ENCODE assay signal across 31 mouse cellular contexts in genomic region chr4:130735957-130736356, GRCm38 (mm10). TPM values are rescaled to one million over a fixed set of nuclear protein-coding genes. Genes with fewer than 3 reads are reported as not detected.
DNase-seq lines count a peak whose midpoint lies in the region; ATAC-seq and TF ChIP-seq lines count a peak whose summit lies in the region.
"Had no signal": no experiment of that assay in that cellular context is flagged by ENCODE, and none has a peak within 500 bp of the region (broad histone marks: within the 10 kb centered on the region; RNA-seq: fewer than 3 reads in every experiment).

No protein-coding gene starts in this region.

- no peaks in the 10 kb centered on the region for H3K27me3 ChIP-seq in heart, adult 2 months (ENCODE audit: control insufficient read depth, insufficient read depth, low read length)
- no peaks in the 10 kb centered on the region for H3K27me3 ChIP-seq in midbrain, embryonic 13.5 days
- H3K27me3 ChIP-seq in midbrain, embryonic 10.5 days (ENCODE audit: low read depth, poor library complexity, severe bottlenecking) = no peaks in the 10 kb centered on the region
- H3K27me3 ChIP-seq in neural tube, embryonic 13.5 days = no peaks in the 10 kb centered on the region
- no peaks in the 10 kb centered on the region for H3K27me3 ChIP-seq in neural tube, embryonic 15.5 days (replicated peaks)
- no peaks in the 10 kb centered on the region for H3K27me3 ChIP-seq in liver, postnatal 0 days (ENCODE audit: insufficient read depth, low read length)
- H3K27me3 ChIP-seq: embryonic facial prominence, embryonic 13.5 days; forebrain, embryonic 13.5 days; heart, embryonic 12.5 days; heart, embryonic 15.5 days; hindbrain, embryonic 13.5 days; Patski had no signal

- DNase-seq in heart, adult 11 months = peak; percentile 74
- no peak for DNase-seq in heart, adult 2 months
- no peak for DNase-seq in midbrain, embryonic 10.5 days (ENCODE audit: low spot score)
- DNase-seq in liver, postnatal 0 days = no peak
- no peak for DNase-seq in adrenal gland, adult 18-20 months (ENCODE audit: low spot score in 2 of 2)
- DNase-seq: adrenal gland, adult 2 months; adrenal gland, postnatal 14 days; cerebellum, adult 11-12 months; cerebellum, adult 8-10 months; cerebellum, postnatal 10 days; cerebellum, postnatal 36 days; embryo, embryonic 11 days; gastrocnemius, postnatal 10 days; gastrocnemius, postnatal 36 days; heart, postnatal 10 days; heart, postnatal 36 days had no signal

- TF ChIP-seq CTCF in heart, adult 2 months (IDR thresholded peaks at IDR 0.05) = no peak
- TF ChIP-seq CTCF in liver, postnatal 0 days (IDR thresholded peaks at IDR 0.05; ENCODE audit: low read depth) = no peak

- TF ChIP-seq POLR2A in heart, adult 2 months (IDR thresholded peaks at IDR 0.05; ENCODE audit: insufficient read depth, low read depth, low read length) = no peak

- intact Hi-C loops in heart, adult 2 months (cut with DNase I) = no loop called here

- no peaks in the 10 kb centered on the region; the same call in 1 of the 2 replicates for H3K4me1 ChIP-seq in heart, adult 2 months (ENCODE audit: control insufficient read depth, insufficient read depth, low read length)
- peaks cover 14% of the 10 kb centered on the region for H3K4me1 ChIP-seq in midbrain, embryonic 13.5 days (replicated peaks)
- 0 out of 2 replicates have a peak, but pooled peaks cover 3% of the 10 kb centered on the region for H3K4me1 ChIP-seq in midbrain, embryonic 10.5 days
- peaks cover 36% of the 10 kb centered on the region for H3K4me1 ChIP-seq in neural tube, embryonic 13.5 days (replicated peaks)
- H3K4me1 ChIP-seq in neural tube, embryonic 15.5 days = peaks cover 13% of the 10 kb centered on the region
- H3K4me1 ChIP-seq in liver, postnatal 0 days (ENCODE audit: insufficient read depth) = peaks cover 4% of the 10 kb centered on the region; the same call in 1 of the 2 replicates
- H3K4me1 ChIP-seq: hindbrain, embryonic 10.5 days had no signal

- H3K4me3 ChIP-seq in heart, adult 2 months = no peak overlapping the region
- no peak overlapping the region for H3K4me3 ChIP-seq in midbrain, embryonic 13.5 days (replicated peaks)
- no peak overlapping the region for H3K4me3 ChIP-seq in midbrain, embryonic 10.5 days
- no peak overlapping the region for H3K4me3 ChIP-seq in neural tube, embryonic 13.5 days
- H3K4me3 ChIP-seq in neural tube, embryonic 15.5 days (replicated peaks) = no peak overlapping the region
- no peak overlapping the region for H3K4me3 ChIP-seq in liver, postnatal 0 days (ENCODE audit: low read depth, low read length)
- H3K4me3 ChIP-seq: embryonic facial prominence, embryonic 10.5 days; embryonic facial prominence, embryonic 13.5 days; erythroblast, embryonic 14.5 days; forebrain, embryonic 13.5 days; heart, embryonic 12.5 days; heart, embryonic 15.5 days; hindbrain, embryonic 10.5 days; hindbrain, embryonic 13.5 days had no signal

- H3K4me2 ChIP-seq in midbrain, embryonic 13.5 days (replicated peaks) = no peak overlapping the region
- H3K4me2 ChIP-seq in neural tube, embryonic 13.5 days = no peak overlapping the region
- H3K4me2 ChIP-seq in neural tube, embryonic 15.5 days = no peak overlapping the region
- H3K4me2 ChIP-seq in liver, postnatal 0 days (ENCODE audit: low read depth, low read length) = no peak overlapping the region
- H3K4me2 ChIP-seq: embryonic facial prominence, embryonic 13.5 days; forebrain, embryonic 13.5 days; heart, embryonic 12.5 days; heart, embryonic 15.5 days; hindbrain, embryonic 13.5 days had no signal

- peaks cover 2% of the 10 kb centered on the region; the same call in 1 of the 2 replicates for H3K36me3 ChIP-seq in heart, adult 2 months (ENCODE audit: control insufficient read depth, insufficient read depth, low read length)
- peaks cover 13% of the 10 kb centered on the region for H3K36me3 ChIP-seq in midbrain, embryonic 13.5 days
- peaks cover 46% of the 10 kb centered on the region for H3K36me3 ChIP-seq in midbrain, embryonic 10.5 days
- H3K36me3 ChIP-seq in neural tube, embryonic 13.5 days = peaks cover 9% of the 10 kb centered on the region; the same call in 1 of the 2 replicates
- H3K36me3 ChIP-seq in neural tube, embryonic 15.5 days = peaks cover 8% of the 10 kb centered on the region; the same call in 1 of the 2 replicates
- H3K36me3 ChIP-seq in liver, postnatal 0 days (replicated peaks; ENCODE audit: insufficient read depth, low read length) = peaks cover 24% of the 10 kb centered on the region

- H3K79me2 ChIP-seq in heart, adult 2 months (replicated peaks; ENCODE audit: control insufficient read depth, insufficient read depth, low read length) = no peaks in the 10 kb centered on the region

- no peak overlapping the region for H3K9ac ChIP-seq in heart, adult 2 months (ENCODE audit: low read depth, low read length)
- H3K9ac ChIP-seq in midbrain, embryonic 13.5 days (replicated peaks) = no peak overlapping the region
- H3K9ac ChIP-seq in neural tube, embryonic 13.5 days = no peak overlapping the region
- H3K9ac ChIP-seq in neural tube, embryonic 15.5 days (replicated peaks) = no peak overlapping the region
- no peak overlapping the region for H3K9ac ChIP-seq in liver, postnatal 0 days (replicated peaks)
- H3K9ac ChIP-seq: embryonic facial prominence, embryonic 13.5 days; forebrain, embryonic 13.5 days; heart, embryonic 12.5 days; heart, embryonic 15.5 days; hindbrain, embryonic 13.5 days had no signal

- no peak overlapping the region for H3K27ac ChIP-seq in heart, adult 2 months
- H3K27ac ChIP-seq in midbrain, embryonic 13.5 days = peak overlapping the region; percentile 6; the same call in 1 of the 2 replicates
- H3K27ac ChIP-seq in midbrain, embryonic 10.5 days (replicated peaks) = no peak overlapping the region
- H3K27ac ChIP-seq in neural tube, embryonic 13.5 days (replicated peaks) = 0 out of 2 replicates have a peak overlapping the region, but pooled peaks have one; percentile 23
- H3K27ac ChIP-seq in neural tube, embryonic 15.5 days (replicated peaks) = no peak overlapping the region
- 0 out of 2 replicates have a peak overlapping the region, but pooled peaks have one; percentile 42 for H3K27ac ChIP-seq in liver, postnatal 0 days (ENCODE audit: low read depth)
- H3K27ac ChIP-seq: embryonic facial prominence, embryonic 10.5 days; embryonic facial prominence, embryonic 13.5 days; forebrain, embryonic 13.5 days; heart, embryonic 15.5 days; hindbrain, embryonic 10.5 days had no signal

- WGBS in heart, adult 2 months = 64% methylated on average over 4 of the region's 4 CpGs
- WGBS in midbrain, embryonic 13.5 days = 86% methylated on average over 4 of the region's 4 CpGs
- 86% methylated on average over 4 of the region's 4 CpGs for WGBS in midbrain, embryonic 10.5 days
- 77% methylated on average over 4 of the region's 4 CpGs for WGBS in neural tube, embryonic 13.5 days
- 70% methylated on average over 4 of the region's 4 CpGs for WGBS in neural tube, embryonic 15.5 days
- WGBS in liver, postnatal 0 days (ENCODE audit: insufficient replicate concordance) = 75% methylated on average over 4 of the region's 4 CpGs

- TF ChIP-seq EP300 in heart, adult 2 months (IDR thresholded peaks at IDR 0.05; ENCODE audit: insufficient read depth, low read depth, low read length) = no peak
- no peak for TF ChIP-seq EP300 in liver, postnatal 0 days (IDR thresholded peaks at IDR 0.05; ENCODE audit: low read depth)

- no peaks in the 10 kb centered on the region for H3K9me3 ChIP-seq in midbrain, embryonic 13.5 days
- no peaks in the 10 kb centered on the region for H3K9me3 ChIP-seq in midbrain, embryonic 10.5 days (replicated peaks)
- no peaks in the 10 kb centered on the region for H3K9me3 ChIP-seq in neural tube, embryonic 13.5 days
- H3K9me3 ChIP-seq in neural tube, embryonic 15.5 days (replicated peaks) = no peaks in the 10 kb centered on the region
- H3K9me3 ChIP-seq in liver, postnatal 0 days (ENCODE audit: low read length) = no peaks in the 10 kb centered on the region
- H3K9me3 ChIP-seq: embryonic facial prominence, embryonic 10.5 days; embryonic facial prominence, embryonic 13.5 days; forebrain, embryonic 13.5 days; G1E; heart, embryonic 12.5 days; heart, embryonic 15.5 days; hindbrain, embryonic 10.5 days; hindbrain, embryonic 13.5 days had no signal

- no peak for ATAC-seq in midbrain, embryonic 13.5 days
- no peak for ATAC-seq in neural tube, embryonic 13.5 days (ENCODE audit: low read depth)
- no peak for ATAC-seq in neural tube, embryonic 15.5 days (ENCODE audit: low FRiP score)
- peak; percentile 65 for ATAC-seq in liver, postnatal 0 days
- ATAC-seq: forebrain, embryonic 13.5 days; forebrain, embryonic 16.5 days; hindbrain, embryonic 16.5 days; Patski had no signal

RNA-seq across cellular contexts. Expression of gene Sdc3, which starts 56.4 kb away (rescaled TPM):
- 10 to 100 TPM; 32.7 to 38.3 TPM for total RNA-seq in heart, adult 2 months (2021)
- 41.5 and 51.9 TPM in 2 replicates for polyA plus RNA-seq in heart, adult 2 months (2012; rRNA removed)
- 72.3 and 72.9 TPM in 2 replicates for polyA plus RNA-seq in midbrain, embryonic 13.5 days (2015; fragmentation: Nextera tagmentation; extraction: Ambion mirVana)
- polyA plus RNA-seq in midbrain, embryonic 10.5 days (2016; fragmentation: Nextera tagmentation; extraction: Ambion mirVana) = 21.3 and 28.5 TPM in 2 replicates
- 76.9 and 78.8 TPM in 2 replicates for polyA plus RNA-seq in neural tube, embryonic 13.5 days (2015; fragmentation: Nextera tagmentation; extraction: Ambion mirVana)
- polyA plus RNA-seq in neural tube, embryonic 15.5 days (2015; fragmentation: Nextera tagmentation; extraction: Ambion mirVana) = 117 and 130 TPM in 2 replicates
- polyA plus RNA-seq in liver, postnatal 0 days (2015; fragmentation: Nextera tagmentation; extraction: Ambion mirVana) = 8.7 TPM in 2 replicates
- total RNA-seq in adrenal gland, adult 18-20 months (2021) = 100 to 1,000 TPM; 205 to 421 TPM

Comparison
In these comparisons a context has a peak if more than half of its experiments do, and no peak if none do; other contexts are left out.
1. H3K27ac ChIP-seq: peak in midbrain, embryonic 13.5 days (single experiment), neural tube, embryonic 13.5 days (single experiment) and liver, postnatal 0 days (single experiment); none in heart, adult 2 months (single experiment), midbrain, embryonic 10.5 days (single experiment) and neural tube, embryonic 15.5 days (single experiment).